Mouse (Mus musculus): ENCODE data around the gene Polr2a. TPM values are rescaled to one million over a fixed set of nuclear protein-coding genes. Genes with fewer than 3 reads are reported as not detected.

Polr2a gene
- polyA plus RNA-seq, 1 experiment from 2014 or later = 96.2 TPM

- in situ Hi-C loops (cut with MboI; ENCODE audit: low pct_unique_long_range_greater_than_20kb) = no loop called here
- no peak for DNase-seq (ENCODE audit: low read depth, low spot score)
- peak; percentile 65 for ATAC-seq
- TF ChIP-seq CTCF (IDR thresholded peaks at IDR 0.05) = no peak
- CTCF ChIA-PET = no interaction called here
- POLR2A ChIA-PET = interaction anchor here (1.7 kb wide), 1 partner anchor 17 kb away, joined by 6 read pairs; no protein-coding TSS in a partner anchor
- no peaks in the 10 kb centered on the region for H3K27me3 ChIP-seq
Observed at GRCm38 (mm10) chr11:69766126-69766609, 7.7 kb upstream of the Polr2a start.

DNA sequence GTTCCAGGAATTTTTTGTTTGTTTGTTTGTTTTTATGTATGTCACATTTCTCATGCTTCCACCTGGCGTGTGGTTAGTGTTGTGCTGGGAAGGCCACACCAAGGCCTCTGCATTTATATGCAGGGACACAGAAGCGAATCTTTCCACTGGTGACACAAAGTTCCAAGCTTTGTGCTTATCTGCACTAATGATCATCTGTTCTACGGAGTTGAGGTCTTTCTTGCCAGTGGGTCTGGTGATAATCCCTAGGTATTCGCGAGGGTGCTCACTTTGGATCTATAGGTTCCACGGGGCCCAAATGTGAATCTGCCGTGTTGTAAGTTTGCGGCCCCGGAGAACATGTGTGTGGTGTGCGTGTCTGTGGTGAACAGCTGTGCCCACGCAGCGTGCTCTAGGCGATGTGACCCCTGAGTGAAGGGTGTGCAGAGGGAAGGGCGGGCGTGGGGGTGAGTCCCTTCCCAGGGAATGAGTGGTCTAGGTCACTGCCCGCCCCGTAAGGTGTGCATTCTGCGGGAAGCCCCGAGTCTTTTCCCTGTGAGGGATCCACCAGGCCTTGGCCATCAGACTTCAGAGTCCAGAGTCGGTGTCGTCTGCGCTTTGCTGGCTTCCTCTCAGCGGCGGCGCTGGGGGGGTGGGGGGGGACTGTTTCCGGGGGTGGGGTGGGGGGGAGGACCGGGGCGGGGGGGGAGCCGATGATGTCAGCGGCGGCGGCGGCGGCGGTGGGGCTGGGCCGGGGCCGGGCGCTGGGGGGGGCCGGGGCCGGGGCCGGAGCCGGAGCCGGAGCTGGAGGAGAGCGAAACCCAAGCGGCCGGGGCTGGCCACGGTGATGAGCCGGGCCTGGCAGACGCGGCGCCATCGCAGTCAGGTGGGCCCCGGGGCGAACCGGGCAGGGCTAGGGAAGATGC is 7.0 kb upstream of the Polr2a start, which contains the start of gene Zbtb4:
Zbtb4 (plus strand) TSS at position 692 of the 905 bp plus-strand sequence.
- in situ Hi-C loops (cut with MboI; ENCODE audit: low pct_unique_long_range_greater_than_20kb) = no loop called here
- POLR2A ChIA-PET = no interaction called here
- H3K27me3 ChIP-seq = no peaks in the 10 kb centered on the region
- DNase-seq (ENCODE audit: low read depth, low spot score) (no peak), ATAC-seq (peak; percentile 41)
- CTCF ChIA-PET = no interaction called here
- no peak for TF ChIP-seq CTCF (IDR thresholded peaks at IDR 0.05)

- in situ Hi-C loops (cut with MboI; ENCODE audit: low pct_unique_long_range_greater_than_20kb) = no loop called here
- ChIA-PET POLR2A (no interaction called here), CTCF (no interaction called here)
- no peak for TF ChIP-seq CTCF (IDR thresholded peaks at IDR 0.05)
- no peak for ATAC-seq
- H3K27me3 ChIP-seq = no peaks in the 10 kb centered on the region
- no peak for DNase-seq (ENCODE audit: low read depth, low spot score)
Observed at GRCm38 (mm10) chr11:69763551-69763950, 5.1 kb upstream of the Polr2a start.

DNA sequence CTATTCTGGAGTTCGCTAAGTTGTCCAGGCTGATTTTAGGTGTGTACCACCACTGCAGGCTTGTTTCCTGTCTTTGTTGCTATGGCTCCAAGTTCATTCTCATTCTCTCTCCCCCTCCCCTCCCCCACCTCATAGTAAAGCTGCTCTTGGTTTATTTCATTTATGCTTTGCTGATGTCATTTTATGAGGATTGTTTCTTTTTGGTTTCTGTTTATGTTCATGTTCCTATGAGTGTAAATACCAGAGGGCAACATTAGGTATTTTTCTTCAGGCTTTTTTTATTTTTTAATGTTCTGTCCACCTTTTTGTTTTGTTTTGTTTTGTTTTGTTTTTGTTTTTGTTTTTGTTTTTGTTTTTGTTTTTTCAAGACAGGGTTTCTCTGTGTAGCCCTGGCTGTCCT is 3.4 kb upstream of the Polr2a start, which contains the start of gene Slc35g3:
Slc35g3 (minus strand) TSS at position 101 of the 400 bp plus-strand sequence.
- in situ Hi-C loops (cut with MboI; ENCODE audit: low pct_unique_long_range_greater_than_20kb) = no loop called here
- no peak for TF ChIP-seq CTCF (IDR thresholded peaks at IDR 0.05)
- CTCF ChIA-PET = no interaction called here

GRCm38 (mm10) chr11:69760901-69761200 is 2.4 kb upstream of the Polr2a start:
- H3K27me3 ChIP-seq = no peaks in the 10 kb centered on the region
- DNase-seq (ENCODE audit: low read depth, low spot score) (no peak), ATAC-seq (no peak)
- ChIA-PET POLR2A (no interaction called here), CTCF (no interaction called here)
- in situ Hi-C loops (cut with MboI; ENCODE audit: low pct_unique_long_range_greater_than_20kb) = no loop called here
- TF ChIP-seq CTCF (IDR thresholded peaks at IDR 0.05) = no peak

More for the DNA sequence above, 3.4 kb upstream of the Polr2a start, which contains the start of gene Slc35g3:
- no peak for ATAC-seq
- no peaks in the 10 kb centered on the region for H3K27me3 ChIP-seq
- DNase-seq (ENCODE audit: low read depth, low spot score) = no peak
- POLR2A ChIA-PET = no interaction called here

DNA sequence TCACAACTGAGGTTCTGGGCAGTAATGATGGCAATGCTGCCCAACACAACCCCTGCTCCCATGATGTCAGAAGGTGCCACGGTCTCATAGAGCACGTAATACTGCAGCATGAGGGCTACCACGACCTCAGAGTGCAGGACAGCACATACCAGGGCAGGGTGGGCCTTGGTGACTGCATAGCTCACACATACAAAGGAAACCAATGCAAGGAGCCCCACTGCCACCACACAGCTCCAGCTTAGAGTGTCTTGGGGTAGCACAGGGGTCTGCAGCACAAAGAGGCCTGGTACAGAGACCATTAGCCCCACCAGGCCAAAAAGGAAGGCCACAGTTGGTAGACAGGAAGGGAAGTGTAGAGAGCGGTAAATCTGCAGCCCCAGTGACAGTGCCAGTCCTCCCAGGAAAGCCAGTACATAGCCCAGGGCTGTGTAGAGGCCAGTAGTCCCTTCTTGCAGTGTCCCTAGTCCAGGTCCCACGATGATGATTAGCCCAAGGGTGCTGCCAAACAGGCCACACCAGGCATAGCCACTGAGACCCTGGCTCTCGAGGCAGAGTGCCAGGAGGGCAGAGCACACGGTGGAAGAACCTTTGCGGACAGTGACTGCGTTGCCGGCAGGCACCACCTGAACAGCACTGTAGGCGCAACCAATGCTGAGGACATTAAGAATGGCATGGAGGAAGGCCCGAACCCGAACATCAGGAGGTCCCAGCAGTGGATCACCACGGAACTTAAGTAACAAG is 1.9 kb upstream of the Polr2a start:
- in situ Hi-C loops (cut with MboI; ENCODE audit: low pct_unique_long_range_greater_than_20kb) = no loop called here
- DNase-seq (ENCODE audit: low read depth, low spot score) (no peak), ATAC-seq (no peak)
- no peaks in the 10 kb centered on the region for H3K27me3 ChIP-seq
- POLR2A ChIA-PET = interaction anchor here (2.1 kb wide), 1 partner anchor 119 kb away, joined by 5 read pairs; no protein-coding TSS in a partner anchor
- TF ChIP-seq CTCF (IDR thresholded peaks at IDR 0.05) = no peak
- CTCF ChIA-PET = no interaction called here

DNA sequence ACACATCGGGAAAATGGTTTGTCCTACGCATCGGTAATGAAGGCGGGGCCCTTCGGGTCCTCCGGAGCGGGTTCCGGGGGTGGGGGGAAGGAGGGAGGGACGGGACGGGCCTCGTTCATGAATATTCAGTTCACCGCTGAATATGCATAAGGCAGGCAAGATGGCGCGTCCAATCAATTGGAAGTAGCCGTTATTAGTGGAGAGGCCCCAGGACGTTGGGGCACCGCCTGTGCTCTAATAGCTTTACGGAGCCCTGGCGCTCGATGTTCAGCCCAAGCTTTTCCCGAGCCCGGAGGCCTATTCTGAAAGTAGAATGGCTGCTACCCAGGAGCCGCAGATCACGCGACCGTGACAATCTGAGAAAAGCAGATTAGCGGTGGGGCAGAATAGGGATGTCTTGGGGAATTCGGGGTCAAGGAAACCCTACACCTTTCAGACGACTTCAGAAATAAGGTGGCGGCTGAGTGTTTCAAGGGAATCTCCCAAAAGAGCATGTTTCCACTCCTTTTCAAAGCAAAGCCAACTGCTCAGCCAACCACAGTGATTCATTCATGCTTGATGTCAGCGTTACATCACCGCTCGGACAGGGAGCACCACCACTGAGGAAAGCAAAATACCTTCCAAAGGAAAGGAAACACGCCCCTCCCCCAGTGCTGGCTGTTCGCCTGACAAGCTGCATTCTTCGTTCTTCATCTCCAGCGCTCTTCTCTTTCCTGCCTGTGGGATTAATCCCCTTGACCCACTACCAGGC is 709 bp upstream of the Polr2a start:
- DNase-seq (ENCODE audit: low read depth, low spot score) = peak; percentile 47
- H3K27me3 ChIP-seq = no peaks in the 10 kb centered on the region
- TF ChIP-seq CTCF (IDR thresholded peaks at IDR 0.05) = no peak
- ChIA-PET POLR2A (interaction anchor here (0.5 to 2.1 kb wide), 3 partner anchors 9 to 120 kb away, joined by 3 to 5 read pairs (median 5); no protein-coding TSS in a partner anchor), CTCF (interaction anchor here (1.2 to 1.3 kb wide), 2 partner anchors 23 to 113 kb away, joined by 3 read pairs; no protein-coding TSS in a partner anchor)
- in situ Hi-C loops (cut with MboI; ENCODE audit: low pct_unique_long_range_greater_than_20kb) = loop anchor here (5.0 kb wide), 2 partner anchors 77 to 118 kb away; partner anchors contain the start of genes Senp3 and Tmem95
- peak; percentile 72 for ATAC-seq

DNA sequence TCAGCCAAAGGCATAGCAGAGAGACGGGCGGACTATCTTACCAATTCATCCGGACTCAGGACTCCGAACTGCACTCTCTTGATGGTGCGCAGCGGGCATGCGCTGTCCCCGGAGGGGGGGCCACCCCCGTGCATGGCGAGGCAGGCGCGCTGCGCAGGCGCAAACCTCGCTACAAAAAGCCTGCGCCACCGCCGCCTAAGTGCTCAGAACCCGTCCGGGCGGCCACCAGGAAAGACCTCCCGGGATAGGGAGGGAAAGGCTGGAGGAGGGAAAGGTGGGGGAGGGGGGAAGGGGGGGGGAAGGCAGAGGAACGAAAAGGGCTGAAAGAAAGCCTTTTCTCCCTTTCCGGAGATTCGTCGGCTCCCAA is 364 bp downstream of the Polr2a start:
- in situ Hi-C loops (cut with MboI; ENCODE audit: low pct_unique_long_range_greater_than_20kb) = loop anchor here (5.0 kb wide), 2 partner anchors 76 to 119 kb away; partner anchors contain the start of genes Senp3 and Tmem95
- no peaks in the 10 kb centered on the region for H3K27me3 ChIP-seq
- ChIA-PET CTCF (interaction anchor here (2.1 to 2.7 kb wide), 2 partner anchors 76 to 120 kb away, joined by 5 to 12 read pairs; partner anchors contain the start of genes Senp3 and Tmem95), POLR2A (interaction anchor here (0.8 to 2.1 kb wide), 5 partner anchors 10 to 124 kb away, joined by 3 to 5 read pairs (median 3); no protein-coding TSS in a partner anchor)
- ATAC-seq (peak; percentile 20), DNase-seq (ENCODE audit: low read depth, low spot score) (peak; percentile 80)
- no peak for TF ChIP-seq CTCF (IDR thresholded peaks at IDR 0.05)

- ChIA-PET POLR2A (interaction anchor here (0.8 to 1.5 kb wide), 5 partner anchors 14 to 125 kb away, joined by 3 to 4 read pairs (median 3); partner anchors contain the start of genes Tnfsf12 and Tnfsfm13), CTCF (interaction anchor here (1.5 to 2.7 kb wide), 3 partner anchors 41 to 120 kb away, joined by 4 to 12 read pairs (median 5); partner anchors contain the start of genes Senp3 and Tmem95)
- DNase-seq (ENCODE audit: low read depth, low spot score) (no peak), ATAC-seq (no peak)
- in situ Hi-C loops (cut with MboI; ENCODE audit: low pct_unique_long_range_greater_than_20kb) = loop anchor here (5.0 kb wide), 2 partner anchors 75 to 120 kb away; partner anchors contain the start of genes Senp3 and Tmem95
- H3K27me3 ChIP-seq = no peaks in the 10 kb centered on the region
- TF ChIP-seq CTCF (IDR thresholded peaks at IDR 0.05) = no peak
Observed at GRCm38 (mm10) chr11:69757303-69758089, 941 bp downstream of the Polr2a start.

Measured in Patski (cell line).